Mouse (Mus musculus): Measurements from ENCODE around the gene Fbxw8.

DNA sequence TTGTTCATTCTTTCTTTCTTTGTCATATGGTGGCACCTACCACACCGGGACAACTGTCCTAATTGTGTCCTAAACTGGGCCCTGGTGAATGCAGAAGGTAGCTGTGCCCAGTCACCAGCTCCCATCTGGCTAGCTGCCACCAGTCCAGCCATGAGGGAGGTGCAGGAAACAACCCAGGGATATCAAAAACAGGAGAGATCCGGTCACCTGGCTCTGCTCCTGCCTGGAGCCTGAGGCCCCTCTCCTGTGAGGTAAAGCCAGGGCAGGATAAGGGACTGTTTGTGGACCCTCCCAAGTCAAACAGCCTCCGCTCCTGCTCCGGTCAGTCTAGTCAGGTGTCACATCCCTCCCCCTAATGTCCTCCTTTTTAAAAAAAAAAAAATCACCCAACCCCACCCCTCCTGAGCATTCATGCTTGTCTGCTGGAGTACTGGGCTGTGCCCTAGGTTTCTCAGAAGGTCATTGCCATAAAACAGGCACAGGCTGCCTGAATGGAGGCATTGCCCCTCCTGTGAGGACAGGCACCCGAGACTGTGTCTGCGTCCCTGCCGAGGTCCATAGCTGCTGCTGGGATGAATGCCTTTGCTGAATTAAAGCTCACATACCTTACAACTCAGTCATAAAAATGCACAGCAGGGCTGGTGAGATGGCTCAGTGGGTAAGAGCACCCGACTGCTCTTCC, 103.1 kb downstream of the Fbxw8 start:
- TF ChIP-seq POLR2A (IDR thresholded peaks at IDR 0.05; ENCODE audit: low read depth, low read length): no peak
- TF ChIP-seq CTCF (IDR thresholded peaks at IDR 0.05; ENCODE audit: extremely low read depth, insufficient read depth, insufficient read length, insufficient replicate concordance): no peak
